In the genomic region with DNA sequence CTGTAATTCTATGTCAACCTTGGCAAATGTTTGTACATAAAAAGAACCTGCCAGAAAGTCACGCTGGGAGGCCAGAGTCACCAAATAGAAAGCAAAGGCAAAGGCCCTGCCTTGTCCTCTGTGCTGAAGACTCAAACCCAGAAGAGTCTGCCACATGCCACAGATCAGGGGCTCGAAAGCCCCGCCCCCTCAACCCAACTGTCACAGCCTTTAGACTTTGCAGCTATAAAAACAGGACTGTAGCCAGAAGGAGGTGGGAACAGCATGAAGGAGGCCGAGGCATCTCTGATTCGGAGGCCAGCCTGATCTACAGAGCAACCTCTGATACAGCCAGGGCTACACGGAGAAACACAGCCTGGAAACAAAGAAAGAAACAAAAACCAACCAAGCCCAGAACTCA, we compare ENCODE assay signal across 15 mouse cellular contexts. TPM values are rescaled to one million over a fixed set of nuclear protein-coding genes. Genes with fewer than 3 reads are reported as not detected.
A peak's percentile ranks its signal among the peaks of the same experiment; 100 is the strongest.
DNase-seq lines count a peak whose midpoint lies in the region; ATAC-seq and TF ChIP-seq lines count a peak whose summit lies in the region.
"Had no signal": no experiment of that assay in that cellular context is flagged by ENCODE, and none has a peak within 500 bp of the region (broad histone marks: within the 10 kb centered on the region; RNA-seq: fewer than 3 reads in every experiment).

No protein-coding gene starts in this region.

- no peaks in the 10 kb centered on the region for H3K27me3 ChIP-seq in heart, embryonic 12.5 days (replicated peaks)
- no peaks in the 10 kb centered on the region for H3K27me3 ChIP-seq in kidney, embryonic 15.5 days
- no peaks in the 10 kb centered on the region for H3K27me3 ChIP-seq in embryonic facial prominence, embryonic 10.5 days (replicated peaks; ENCODE audit: low read depth, poor library complexity, severe bottlenecking)
- H3K27me3 ChIP-seq in hindbrain, postnatal 0 days (ENCODE audit: insufficient read depth, low read length), result no peaks in the 10 kb centered on the region
- H3K27me3 ChIP-seq: forebrain, embryonic 12.5 days; midbrain, embryonic 15.5 days had no signal

- ATAC-seq in heart, embryonic 12.5 days (ENCODE audit: insufficient number of reproducible peaks, low FRiP score), result 0 out of 2 replicates have a peak, but pooled peaks have one; percentile 31
- 0 out of 2 replicates have a peak, but pooled peaks have one; percentile 27 for ATAC-seq in kidney, embryonic 15.5 days (replicated peaks; ENCODE audit: low FRiP score)
- no peak for ATAC-seq in hindbrain, postnatal 0 days
- ATAC-seq: midbrain, embryonic 15.5 days had no signal

- 0 out of 2 replicates have a peak overlapping the region, but pooled peaks have one; percentile 2 for H3K4me2 ChIP-seq in heart, embryonic 12.5 days
- no peak overlapping the region for H3K4me2 ChIP-seq in kidney, embryonic 15.5 days
- H3K4me2 ChIP-seq in hindbrain, postnatal 0 days (ENCODE audit: low read depth, low read length), result no peak overlapping the region
- H3K4me2 ChIP-seq: forebrain, embryonic 12.5 days; hindbrain, embryonic 14.5 days; midbrain, embryonic 15.5 days had no signal

- H3K36me3 ChIP-seq in heart, embryonic 12.5 days, result no peaks in the 10 kb centered on the region
- H3K36me3 ChIP-seq in kidney, embryonic 15.5 days, result no peaks in the 10 kb centered on the region
- H3K36me3 ChIP-seq in embryonic facial prominence, embryonic 10.5 days (replicated peaks), result no peaks in the 10 kb centered on the region
- no peaks in the 10 kb centered on the region for H3K36me3 ChIP-seq in hindbrain, postnatal 0 days (ENCODE audit: insufficient read depth, low read length)
- H3K36me3 ChIP-seq: forebrain, embryonic 12.5 days; midbrain, embryonic 15.5 days had no signal

- H3K4me1 ChIP-seq in heart, embryonic 12.5 days (replicated peaks), result peaks cover 73% of the 10 kb centered on the region
- peaks cover 65% of the 10 kb centered on the region for H3K4me1 ChIP-seq in kidney, embryonic 15.5 days
- H3K4me1 ChIP-seq in embryonic facial prominence, embryonic 10.5 days, result peaks cover 58% of the 10 kb centered on the region
- H3K4me1 ChIP-seq in hindbrain, postnatal 0 days (ENCODE audit: insufficient read depth, low read length), result peaks cover 3% of the 10 kb centered on the region; the same call in 1 of the 2 replicates
- H3K4me1 ChIP-seq: midbrain, embryonic 15.5 days had no signal

- H3K27ac ChIP-seq in heart, embryonic 12.5 days (ENCODE audit: poor library complexity, severe bottlenecking), result peak overlapping the region; percentile 76; the same call in 1 of the 2 replicates
- H3K27ac ChIP-seq in kidney, embryonic 15.5 days, result no peak overlapping the region
- 0 out of 2 replicates have a peak overlapping the region, but pooled peaks have one; percentile 52 for H3K27ac ChIP-seq in embryonic facial prominence, embryonic 10.5 days (replicated peaks)
- H3K27ac ChIP-seq in hindbrain, postnatal 0 days, result no peak overlapping the region
- H3K27ac ChIP-seq: forebrain, embryonic 12.5 days; hindbrain, embryonic 14.5 days; midbrain, embryonic 15.5 days had no signal

- DNase-seq in heart, adult 18-20 months, result no peak
- DNase-seq in kidney, postnatal 14 days, result no peak
- DNase-seq in embryonic facial prominence, embryonic 10.5 days (ENCODE audit: low spot score), result no peak
- DNase-seq in kidney, postnatal 10 days, result peak; percentile 41
- DNase-seq in adrenal gland, postnatal 14 days, result no peak
- no peak for DNase-seq in hindbrain, postnatal 0 days (ENCODE audit: low spot score)
- DNase-seq: cerebellum, adult 11-12 months; gastrocnemius, postnatal 36 days; right cerebral cortex, postnatal 14 days had no signal

- no peak overlapping the region for H3K4me3 ChIP-seq in heart, embryonic 12.5 days
- no peak overlapping the region for H3K4me3 ChIP-seq in kidney, embryonic 15.5 days (replicated peaks)
- no peak overlapping the region for H3K4me3 ChIP-seq in embryonic facial prominence, embryonic 10.5 days
- no peak overlapping the region for H3K4me3 ChIP-seq in hindbrain, postnatal 0 days (ENCODE audit: low read length)
- H3K4me3 ChIP-seq: forebrain, embryonic 12.5 days; midbrain, embryonic 15.5 days had no signal

- 37% methylated on average over 6 of the region's 6 CpGs for WGBS in heart, embryonic 12.5 days
- 42% methylated on average over 6 of the region's 6 CpGs for WGBS in kidney, embryonic 15.5 days
- WGBS in embryonic facial prominence, embryonic 10.5 days, result 62% methylated on average over 6 of the region's 6 CpGs
- WGBS in hindbrain, postnatal 0 days, result 59% methylated on average over 6 of the region's 6 CpGs

- TF ChIP-seq CTCF in hindbrain, postnatal 0 days (IDR thresholded peaks at IDR 0.05; ENCODE audit: low read depth), result no peak

- H3K9ac ChIP-seq in heart, embryonic 12.5 days, result no peak overlapping the region
- H3K9ac ChIP-seq in kidney, embryonic 15.5 days, result no peak overlapping the region
- H3K9ac ChIP-seq in hindbrain, postnatal 0 days (replicated peaks; ENCODE audit: low read length), result no peak overlapping the region
- H3K9ac ChIP-seq: forebrain, embryonic 12.5 days; hindbrain, embryonic 14.5 days; midbrain, embryonic 15.5 days had no signal

- no peaks in the 10 kb centered on the region for H3K9me3 ChIP-seq in heart, embryonic 12.5 days (replicated peaks)
- H3K9me3 ChIP-seq in kidney, embryonic 15.5 days (replicated peaks), result no peaks in the 10 kb centered on the region
- H3K9me3 ChIP-seq in embryonic facial prominence, embryonic 10.5 days, result no peaks in the 10 kb centered on the region
- no peaks in the 10 kb centered on the region for H3K9me3 ChIP-seq in hindbrain, postnatal 0 days (ENCODE audit: low read length)
- H3K9me3 ChIP-seq: forebrain, embryonic 12.5 days; midbrain, embryonic 15.5 days had no signal

RNA-seq across cellular contexts. Expression of a gene that starts 37.8 kb away (rescaled TPM):
- 28.3 and 30.7 TPM in 2 replicates for polyA plus RNA-seq in heart, embryonic 12.5 days (2016; fragmentation: Nextera tagmentation; extraction: Ambion mirVana)
- total RNA-seq in heart, adult 18-20 months (2021), result 1 to 10 TPM; 1.0 to 1.4 TPM
- 9.6 and 11.2 TPM in 2 replicates for polyA plus RNA-seq in kidney, embryonic 15.5 days (2015; fragmentation: Nextera tagmentation; extraction: Ambion mirVana)
- 20.7 and 23.6 TPM in 2 replicates for polyA plus RNA-seq in embryonic facial prominence, embryonic 10.5 days (2016; fragmentation: Nextera tagmentation; extraction: Ambion mirVana)
- total RNA-seq in adrenal gland, postnatal 14 days (2021), result 6.7 and 8.3 TPM in 2 replicates
- 7.0 and 7.5 TPM in 2 replicates for total RNA-seq in hindbrain, postnatal 0 days (2014; rRNA removed)
- 2.1 and 2.5 TPM in 2 replicates for polyA plus RNA-seq in hindbrain, postnatal 0 days (2015; fragmentation: Nextera tagmentation; extraction: Ambion mirVana)
- total RNA-seq: megakaryocyte progenitor cell, adult 5-6 weeks had no signal

Comparison
In these comparisons a context has a peak if more than half of its experiments do, and no peak if none do; other contexts are left out.
1. H3K27ac ChIP-seq: peak in heart, embryonic 12.5 days (single experiment) and embryonic facial prominence, embryonic 10.5 days (single experiment); none in kidney, embryonic 15.5 days (single experiment) and hindbrain, postnatal 0 days (single experiment).